Mouse (Mus musculus): Measurements from ENCODE around the gene Gm7971. TPM values are rescaled to one million over a fixed set of nuclear protein-coding genes. Genes with fewer than 3 reads are reported as not detected.

Gm7971 gene
- polyA plus RNA-seq (2012; ENCODE audit: low replicate concordance) = not detected in 2 replicates

DNA sequence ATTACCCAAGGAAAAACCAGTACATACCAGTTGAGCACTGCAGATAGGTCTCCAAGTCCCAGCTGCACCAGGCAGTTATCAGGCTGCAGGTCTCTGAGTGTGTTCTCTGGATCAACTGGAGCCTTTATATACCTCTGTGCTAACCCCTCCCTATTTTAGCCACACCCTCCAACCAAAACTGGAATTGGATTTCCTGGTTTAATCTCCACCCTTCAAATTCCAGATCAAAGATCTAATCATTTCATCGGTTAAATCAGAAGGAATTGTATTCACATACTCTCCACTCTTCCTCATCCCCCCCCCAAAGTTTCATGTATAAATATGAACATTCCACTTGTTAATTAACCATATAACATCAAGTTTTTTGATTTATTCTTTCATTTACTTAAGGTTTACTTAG is at the start of gene Gm7971:
Gm7971 (minus strand) TSS at position 101 of the 400 bp plus-strand sequence.

Other genes with a start within 250 kb of the Gm7971 start
- gene D5Ertd577e, start 138.1 kb downstream of the Gm7971 start, polyA plus RNA-seq (2012; ENCODE audit: low replicate concordance) = not detected in 2 replicates
- not detected in 2 replicates for gene Gm3286, start 84.1 kb downstream of the Gm7971 start, polyA plus RNA-seq (2012; ENCODE audit: low replicate concordance)
- not detected in 2 replicates for gene Gm7978, start 141.3 kb upstream of the Gm7971 start, polyA plus RNA-seq (2012; ENCODE audit: low replicate concordance)
- gene Gm7982, start 147.1 kb upstream of the Gm7971 start, polyA plus RNA-seq (2012; ENCODE audit: low replicate concordance) = not detected in 2 replicates
- not detected in 2 replicates for gene E330014E10Rik, start 181.1 kb upstream of the Gm7971 start, polyA plus RNA-seq (2012; ENCODE audit: low replicate concordance)

Measured in hematopoietic multipotent progenitor cell, adult 10-12 weeks (in vitro differentiated cells).